Mouse (Mus musculus): ENCODE data around the gene Pum1. TPM values are rescaled to one million over a fixed set of nuclear protein-coding genes. Genes with fewer than 3 reads are reported as not detected.
A peak's percentile ranks its signal among the peaks of the same experiment; 100 is the strongest.

Gene Pum1
- total and polyA plus RNA-seq, 2 experiments from 2014 or later: 30.1 to 62.4 TPM

GRCm38 (mm10) chr4:130752591-130752990 is 89.5 kb downstream of the Pum1 start:
- no peaks in the 10 kb centered on the region for H3K9me3 ChIP-seq (replicated peaks; ENCODE audit: control insufficient read depth, low read length)
- H3K9ac ChIP-seq (replicated peaks; ENCODE audit: low read depth, low read length): no peak overlapping the region
- H3K27me3 ChIP-seq (ENCODE audit: control insufficient read depth, insufficient read depth, low read length): no peaks in the 10 kb centered on the region
- H3K4me3 ChIP-seq (ENCODE audit: low read depth, low read length): no peak overlapping the region
- DNase-seq (ENCODE audit: low spot score): no peak
- peaks cover 82% of the 10 kb centered on the region for H3K36me3 ChIP-seq (replicated peaks; ENCODE audit: control insufficient read depth, insufficient read depth, low read length)
- no peak for ATAC-seq (ENCODE audit: insufficient read depth, low read depth)
- peaks cover 28% of the 10 kb centered on the region for H3K4me1 ChIP-seq (ENCODE audit: control insufficient read depth, insufficient read depth)
- TF ChIP-seq CTCF (IDR thresholded peaks at IDR 0.05; ENCODE audit: low read depth): no peak
- no peak for TF ChIP-seq EP300 (IDR thresholded peaks at IDR 0.05; ENCODE audit: low read depth)
- peak overlapping the region; percentile 84 for H3K27ac ChIP-seq (ENCODE audit: low read depth)
- 56% methylated on average over 7 of the region's 7 CpGs for WGBS
- no peak overlapping the region for H3K4me2 ChIP-seq (ENCODE audit: low read depth, low read length)

- no peak overlapping the region for H3K9ac ChIP-seq (replicated peaks; ENCODE audit: low read depth, low read length)
- H3K27me3 ChIP-seq (ENCODE audit: control insufficient read depth, insufficient read depth, low read length): no peaks in the 10 kb centered on the region
- WGBS: 21% methylated on average over 5 of the region's 5 CpGs
- H3K4me2 ChIP-seq (ENCODE audit: low read depth, low read length): no peak overlapping the region
- DNase-seq (ENCODE audit: low spot score): peak; percentile 86
- H3K4me3 ChIP-seq (ENCODE audit: low read depth, low read length): no peak overlapping the region
- H3K9me3 ChIP-seq (replicated peaks; ENCODE audit: control insufficient read depth, low read length): no peaks in the 10 kb centered on the region
- peak; percentile 60; the same call in 1 of the 2 replicates for TF ChIP-seq EP300 (IDR thresholded peaks at IDR 0.05; ENCODE audit: low read depth)
- TF ChIP-seq CTCF (IDR thresholded peaks at IDR 0.05; ENCODE audit: low read depth): no peak
- H3K27ac ChIP-seq (ENCODE audit: low read depth): peak overlapping the region; percentile 84
- peaks cover 82% of the 10 kb centered on the region for H3K36me3 ChIP-seq (replicated peaks; ENCODE audit: control insufficient read depth, insufficient read depth, low read length)
- peak; percentile 90 for ATAC-seq (ENCODE audit: insufficient read depth, low read depth)
- H3K4me1 ChIP-seq (ENCODE audit: control insufficient read depth, insufficient read depth): peaks cover 28% of the 10 kb centered on the region
These were observed 90.6 kb downstream of the Pum1 start for GRCm38 (mm10) chr4:130753755-130754154.

GRCm38 (mm10) chr4:130754776-130755175 is 91.7 kb downstream of the Pum1 start:
- no peak overlapping the region for H3K4me2 ChIP-seq (ENCODE audit: low read depth, low read length)
- ATAC-seq (ENCODE audit: insufficient read depth, low read depth): no peak
- no peak overlapping the region for H3K9ac ChIP-seq (replicated peaks; ENCODE audit: low read depth, low read length)
- no peaks in the 10 kb centered on the region for H3K9me3 ChIP-seq (replicated peaks; ENCODE audit: control insufficient read depth, low read length)
- no peaks in the 10 kb centered on the region for H3K27me3 ChIP-seq (ENCODE audit: control insufficient read depth, insufficient read depth, low read length)
- WGBS: 59% methylated on average over 2 of the region's 2 CpGs
- peak overlapping the region; percentile 84 for H3K27ac ChIP-seq (ENCODE audit: low read depth)
- H3K4me3 ChIP-seq (ENCODE audit: low read depth, low read length): no peak overlapping the region
- DNase-seq (ENCODE audit: low spot score): no peak
- TF ChIP-seq CTCF (IDR thresholded peaks at IDR 0.05; ENCODE audit: low read depth) (no peak), EP300 (IDR thresholded peaks at IDR 0.05; ENCODE audit: low read depth) (no peak)
- H3K4me1 ChIP-seq (ENCODE audit: control insufficient read depth, insufficient read depth): peaks cover 36% of the 10 kb centered on the region
- H3K36me3 ChIP-seq (replicated peaks; ENCODE audit: control insufficient read depth, insufficient read depth, low read length): peaks cover 80% of the 10 kb centered on the region

- H3K36me3 ChIP-seq (replicated peaks; ENCODE audit: control insufficient read depth, insufficient read depth, low read length): peaks cover 73% of the 10 kb centered on the region
- peaks cover 27% of the 10 kb centered on the region for H3K4me1 ChIP-seq (ENCODE audit: control insufficient read depth, insufficient read depth)
- no peak overlapping the region for H3K4me3 ChIP-seq (ENCODE audit: low read depth, low read length)
- no peak overlapping the region for H3K4me2 ChIP-seq (ENCODE audit: low read depth, low read length)
- 36% methylated on average over 2 of the region's 2 CpGs for WGBS
- no peak overlapping the region for H3K9ac ChIP-seq (replicated peaks; ENCODE audit: low read depth, low read length)
- H3K27me3 ChIP-seq (ENCODE audit: control insufficient read depth, insufficient read depth, low read length): no peaks in the 10 kb centered on the region
- TF ChIP-seq CTCF (IDR thresholded peaks at IDR 0.05; ENCODE audit: low read depth) (no peak), EP300 (IDR thresholded peaks at IDR 0.05; ENCODE audit: low read depth) (no peak)
- peak overlapping the region; percentile 72 for H3K27ac ChIP-seq (ENCODE audit: low read depth)
- ATAC-seq (ENCODE audit: insufficient read depth, low read depth) (peak; percentile 55; the same call in 1 of the 2 replicates), DNase-seq (ENCODE audit: low spot score) (no peak)
- H3K9me3 ChIP-seq (replicated peaks; ENCODE audit: control insufficient read depth, low read length): no peaks in the 10 kb centered on the region
These were observed 96.8 kb downstream of the Pum1 start for GRCm38 (mm10) chr4:130759875-130760274.

- Histone ChIP-seq H3K36me3 (replicated peaks; ENCODE audit: control insufficient read depth, insufficient read depth, low read length) (peaks cover 83% of the 10 kb centered on the region), H3K9me3 (replicated peaks; ENCODE audit: control insufficient read depth, low read length) (no peaks in the 10 kb centered on the region), H3K4me1 (ENCODE audit: control insufficient read depth, insufficient read depth) (peaks cover 19% of the 10 kb centered on the region), H3K4me3 (ENCODE audit: low read depth, low read length) (no peak overlapping the region), H3K27me3 (ENCODE audit: control insufficient read depth, insufficient read depth, low read length) (no peaks in the 10 kb centered on the region), H3K27ac (ENCODE audit: low read depth) (peak overlapping the region; percentile 48; the same call in 1 of the 2 replicates), H3K9ac (replicated peaks; ENCODE audit: low read depth, low read length) (no peak overlapping the region), H3K4me2 (ENCODE audit: low read depth, low read length) (no peak overlapping the region)
- 71% methylated on average over 5 of the region's 5 CpGs for WGBS
- ATAC-seq (ENCODE audit: insufficient read depth, low read depth) (peak; percentile 50), DNase-seq (ENCODE audit: low spot score) (no peak)
- TF ChIP-seq CTCF (IDR thresholded peaks at IDR 0.05; ENCODE audit: low read depth) (no peak), EP300 (IDR thresholded peaks at IDR 0.05; ENCODE audit: low read depth) (no peak)
These were observed 98.7 kb downstream of the Pum1 start for GRCm38 (mm10) chr4:130761809-130762208.

Measured in heart, postnatal 0 days (tissue).